Mouse (Mus musculus) olfactory bulb, adult 2 months (tissue): ENCODE measurements around the gene Pzp.

Source experiments
- CTCF ChIP-seq: fragments of 200-500 bp; IDR thresholded peaks from 2 replicates; pipeline ENCODE4 v1.5.1; 2012; ENCODE audit warnings: low read depth, mild to moderate bottlenecking, low read length, moderate library complexity; ENCODE audit not compliant: insufficient read depth
- POLR2A ChIP-seq: fragments of 200-500 bp; IDR thresholded peaks from 2 replicates; pipeline ENCODE4 v1.6.1; 2012; ENCODE audit warnings: mild to moderate bottlenecking, low read depth, low read length, moderate library complexity; ENCODE audit not compliant: insufficient read depth

- TF ChIP-seq POLR2A (no peak), CTCF (no peak)
Observed at GRCm38 (mm10) chr6:128494646-128495331, 31.7 kb downstream of the Pzp start.
